Mouse (Mus musculus) liver, embryonic 14.5 days (tissue): Measurements from ENCODE around the gene Troap. TPM values are rescaled to one million over a fixed set of nuclear protein-coding genes. Genes with fewer than 3 reads are reported as not detected.

Source experiments
- ATAC-seq: fragments of 200-750 bp; cut with Nextera tagmentation; 2 replicates; pipeline ENCODE4 v1.8.0; 2017; ENCODE audit warnings: moderate number of reproducible peaks, mild to moderate bottlenecking, moderate library complexity; ENCODE audit not compliant: insufficient read depth
- DNase-seq, 3 experiments: peaks; one replicate each; pipeline ENCODE4 v3.0.0-alpha.2; 2012 to 2013; ENCODE audit warnings: low read depth in 3 of 3, low spot score in 3 of 3
- H3K27ac ChIP-seq: fragments of 300-500 bp; sonication (generic); 2 replicates; pipeline ENCODE4 v1.5.1; 2014; ENCODE audit warnings: moderate library complexity, mild to moderate bottlenecking, control low read depth, inconsistent platforms
- H3K27me3 ChIP-seq: fragments of 300-500 bp; sonication (generic); 2 replicates; pipeline ENCODE4 v1.6.1; 2014; ENCODE audit warnings: mild to moderate bottlenecking, low read length, moderate library complexity; ENCODE audit not compliant: control insufficient read depth, insufficient read depth
- H3K36me3 ChIP-seq: fragments of 300-500 bp; sonication (generic); replicated peaks from 2 replicates; pipeline ENCODE4 v1.6.1; 2014; ENCODE audit warnings: low read depth; ENCODE audit not compliant: control insufficient read depth, insufficient read depth
- H3K4me1 ChIP-seq, 2 experiments: fragments of 200-500 bp in 1 of 2; fragments of 300-500 bp in 1 of 2; sonication (generic) in 1 of 2; replicated peaks; 2 replicates each; pipeline ENCODE4 v1.6.1; 2012 to 2014; ENCODE audit warnings: antibody characterized with exemption in 1 of 2, inconsistent platforms in 1 of 2, low read length in 1 of 2; ENCODE audit not compliant: control insufficient read depth in 2 of 2, insufficient read depth in 2 of 2
- H3K4me2 ChIP-seq: fragments of 300-500 bp; sonication (generic); 2 replicates; pipeline ENCODE4 v1.6.1; 2014; ENCODE audit warnings: low read depth, mild to moderate bottlenecking, control low read depth, moderate library complexity
- H3K4me3 ChIP-seq, 2 experiments: fragments of 200-500 bp in 1 of 2; fragments of 300-500 bp in 1 of 2; sonication (generic) in 1 of 2; 2 replicates each; pipeline ENCODE4 v1.5.1; 2012 to 2014; ENCODE audit warnings: low read depth in 2 of 2, low read length in 2 of 2, mild to moderate bottlenecking in 2 of 2, control low read depth in 1 of 2, inconsistent platforms in 1 of 2, moderate library complexity in 1 of 2; ENCODE audit not compliant: insufficient read depth in 1 of 2
- H3K9ac ChIP-seq: fragments of 300-500 bp; sonication (generic); replicated peaks from 2 replicates; pipeline ENCODE4 v1.6.1; 2014; ENCODE audit warnings: mild to moderate bottlenecking, control low read depth, moderate library complexity
- H3K9me3 ChIP-seq: fragments of 300-500 bp; sonication (generic); 2 replicates; pipeline ENCODE4 v1.6.1; 2016; ENCODE audit warnings: low read length, mixed read lengths; ENCODE audit not compliant: control insufficient read depth
- CTCF ChIP-seq: IDR thresholded peaks from 2 replicates; pipeline ENCODE4 v1.5.1; 2016; ENCODE audit warnings: antibody characterized with exemption, low read depth, control low read depth
- EP300 ChIP-seq: IDR thresholded peaks from 2 replicates; pipeline ENCODE4 v1.6.1; 2016; ENCODE audit warnings: antibody characterized with exemption, low read depth
- WGBS: fragments of 180-500 bp; shearing (Covaris S2); extraction: QIAGEN DNeasy Blood & Tissue Kit; methylation state at CpG from one replicate; pipeline ENCODE4 v1.1.7; 2014; ENCODE audit not compliant: insufficient replicate concordance; 5-methylcytosine and 5-hydroxymethylcytosine counted together
- polyA plus RNA-seq, 2 experiments: library from polyadenylated mRNA; depleted of rRNA in 1 of 2; stranded (reverse) in 1 of 2; unstranded in 1 of 2; fragments of >200 nt; fragmentation: Nextera tagmentation in 1 of 2; extraction: Ambion mirVana in 1 of 2; gene quantifications; 2 replicates each; pipeline versions ENCODE4 v1.2.1 to v1.2.3; 2012 to 2014

Troap gene
- polyA plus RNA-seq, 2 experiments: 11.1 to 15.7 TPM

- DNase-seq (no peak), ATAC-seq (no peak)
- no peaks in the 10 kb centered on the region for H3K36me3 ChIP-seq
- H3K9me3 ChIP-seq: no peaks in the 10 kb centered on the region
- H3K27ac ChIP-seq: no peak overlapping the region
- H3K4me2 ChIP-seq: no peak overlapping the region
- peaks cover 5% of the 10 kb centered on the region for H3K27me3 ChIP-seq
- 49% methylated on average over 2 of the region's 2 CpGs for WGBS
- H3K4me1 ChIP-seq: peaks cover 3 to 4% of the 10 kb centered on the region in 2 experiments; a peak in 2 of 4 replicates
- TF ChIP-seq CTCF (no peak), EP300 (no peak)
- no peak overlapping the region for H3K9ac ChIP-seq
- no peak overlapping the region for H3K4me3 ChIP-seq
Observed at GRCm38 (mm10) chr15:99122642-99123041, 48.3 kb downstream of the Troap start.

- TF ChIP-seq CTCF (no peak), EP300 (no peak)
- H3K9me3 ChIP-seq: no peaks in the 10 kb centered on the region
- peak within 1 kb of the TSS; percentile 73 for H3K9ac ChIP-seq
- H3K36me3 ChIP-seq: no peaks in the 10 kb centered on the region
- peak within 1 kb of the TSS; percentile 77 for H3K4me2 ChIP-seq
- peaks cover 5% of the 10 kb centered on the region for H3K27me3 ChIP-seq
- DNase-seq (no peak), ATAC-seq (0 out of 2 replicates have a peak, but pooled peaks have one; percentile 6)
- peak within 1 kb of the TSS; percentile 67 to 75 for H3K4me3 ChIP-seq
- peaks cover 3 to 11% of the 10 kb centered on the region in 2 experiments; a peak in 2 of 4 replicates for H3K4me1 ChIP-seq
- 3% methylated on average over 12 of the region's 12 CpGs for WGBS
- H3K27ac ChIP-seq: no peak within 1 kb of the TSS
Observed at GRCm38 (mm10) chr15:99125711-99126080, 51.3 kb downstream of the Troap start, which contains the start of gene Spats2. TSS of gene Spats2 (plus strand) at chr15:99125916.

GRCm38 (mm10) chr15:99126081-99126815 lies 51.9 kb downstream of the Troap start:
- Histone ChIP-seq H3K4me1 (peaks cover 3 to 11% of the 10 kb centered on the region in 2 experiments; a peak in 2 of 4 replicates), H3K4me3 (peak overlapping the region; percentile 67 to 75), H3K36me3 (no peaks in the 10 kb centered on the region), H3K27me3 (peaks cover 5% of the 10 kb centered on the region), H3K27ac (no peak overlapping the region), H3K9ac (peak overlapping the region; percentile 73), H3K4me2 (peak overlapping the region; percentile 77), H3K9me3 (no peaks in the 10 kb centered on the region)
- 1% methylated on average over 108 of the region's 115 CpGs for WGBS
- TF ChIP-seq CTCF: no peak
- no peak for TF ChIP-seq EP300
- DNase-seq: no peak
- peak; percentile 74 for ATAC-seq

DNA sequence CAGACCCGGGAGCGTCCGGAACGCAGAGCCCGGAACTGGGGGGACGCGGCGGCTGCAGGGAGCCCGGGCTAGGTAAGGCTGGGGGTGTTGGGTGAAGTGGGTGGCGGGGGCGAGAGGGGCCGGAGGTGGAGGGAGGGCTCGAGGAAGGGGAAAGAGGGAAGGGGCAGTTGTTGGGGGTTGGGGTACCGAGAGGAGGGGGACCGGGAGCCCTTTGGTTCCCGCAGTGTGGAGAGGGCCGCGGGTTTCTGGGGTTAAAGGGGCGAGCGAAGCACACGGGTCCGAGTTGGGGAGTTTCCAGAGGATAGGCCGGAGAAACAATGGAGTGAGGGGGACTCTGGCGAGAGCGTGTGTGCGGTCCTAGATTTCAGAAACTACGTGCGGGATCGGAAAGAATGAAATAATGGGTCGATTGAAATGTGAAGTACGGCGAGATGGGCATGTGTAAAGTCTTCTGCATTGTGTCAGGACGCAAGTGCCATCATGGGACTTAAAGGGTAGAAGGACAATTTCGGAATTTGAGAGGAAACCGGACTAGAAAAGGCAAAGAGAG lies 52.5 kb downstream of the Troap start:
- 1% methylated on average over 35 of the region's 35 CpGs for WGBS
- peaks cover 5% of the 10 kb centered on the region for H3K27me3 ChIP-seq
- H3K4me1 ChIP-seq: peaks cover 3 to 11% of the 10 kb centered on the region in 2 experiments; a peak in 2 of 4 replicates
- DNase-seq (no peak), ATAC-seq (no peak)
- no peaks in the 10 kb centered on the region for H3K36me3 ChIP-seq
- H3K9ac ChIP-seq: peak overlapping the region; percentile 73
- H3K9me3 ChIP-seq: no peaks in the 10 kb centered on the region
- peak overlapping the region; percentile 77 for H3K4me2 ChIP-seq
- no peak overlapping the region for H3K27ac ChIP-seq
- peak overlapping the region; percentile 67 to 75 for H3K4me3 ChIP-seq
- no peak for TF ChIP-seq EP300
- no peak for TF ChIP-seq CTCF

DNA sequence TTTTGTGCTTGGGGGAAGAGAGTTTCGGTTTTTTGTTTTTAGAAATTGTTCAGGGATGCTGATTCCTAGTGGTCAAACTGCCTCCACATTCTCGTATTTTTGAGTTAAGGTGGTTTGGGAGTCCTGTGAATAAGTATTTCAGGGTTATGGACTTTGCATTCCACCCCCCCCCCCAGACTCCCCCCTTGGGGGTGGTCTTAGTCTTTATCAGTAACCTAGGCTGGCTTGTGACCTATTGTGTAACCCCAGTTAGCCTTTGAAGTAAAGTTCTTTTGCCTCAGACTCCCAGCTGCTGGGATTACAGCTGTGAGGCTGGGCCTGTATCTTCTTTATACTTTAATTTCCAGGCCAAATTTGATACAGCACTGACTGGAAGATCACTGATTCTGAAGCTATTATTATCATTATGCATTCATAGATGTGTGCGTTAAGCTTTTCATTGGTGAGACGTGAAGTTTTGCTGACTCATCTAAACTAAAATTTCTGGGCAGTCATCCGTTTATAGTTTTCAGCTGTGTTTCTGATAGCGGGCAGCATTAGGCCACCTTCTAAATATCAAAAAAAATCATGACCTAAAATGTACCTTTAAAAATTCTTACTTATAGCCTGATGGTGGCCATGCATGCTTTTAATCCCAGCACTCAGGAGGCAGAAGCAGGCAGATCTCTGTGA lies 53.6 kb downstream of the Troap start:
- no peak overlapping the region for H3K27ac ChIP-seq
- H3K9ac ChIP-seq: no peak overlapping the region
- 0 out of 4 replicates have a peak overlapping the region, but pooled peaks of 1 of the 2 experiments have one; percentile 67 for H3K4me3 ChIP-seq
- no peak for ATAC-seq
- H3K36me3 ChIP-seq: no peaks in the 10 kb centered on the region
- TF ChIP-seq CTCF (no peak), EP300 (no peak)
- 44% methylated on average over 6 of the region's 6 CpGs for WGBS
- H3K4me2 ChIP-seq: peak overlapping the region; percentile 77
- no peaks in the 10 kb centered on the region for H3K9me3 ChIP-seq
- H3K27me3 ChIP-seq: peaks cover 5% of the 10 kb centered on the region
- H3K4me1 ChIP-seq: peaks cover 3 to 11% of the 10 kb centered on the region in 2 experiments; a peak in 2 of 4 replicates
- DNase-seq: no peak
